Mouse (Mus musculus) megakaryocyte-erythroid progenitor cell, adult 5 weeks (primary cell): ENCODE measurements around the gene Rpe. TPM values are rescaled to one million over a fixed set of nuclear protein-coding genes. Genes with fewer than 3 reads are reported as not detected.

Experiments
- polyA plus RNA-seq: library from polyadenylated mRNA; stranded (reverse); fragments of >175 nt; gene quantifications from 2 replicates; pipeline ENCODE4 v1.2.3, GENCODE M21; 2012

Gene Rpe
- 12.5 and 16.4 TPM in 2 replicates for polyA plus RNA-seq

DNA sequence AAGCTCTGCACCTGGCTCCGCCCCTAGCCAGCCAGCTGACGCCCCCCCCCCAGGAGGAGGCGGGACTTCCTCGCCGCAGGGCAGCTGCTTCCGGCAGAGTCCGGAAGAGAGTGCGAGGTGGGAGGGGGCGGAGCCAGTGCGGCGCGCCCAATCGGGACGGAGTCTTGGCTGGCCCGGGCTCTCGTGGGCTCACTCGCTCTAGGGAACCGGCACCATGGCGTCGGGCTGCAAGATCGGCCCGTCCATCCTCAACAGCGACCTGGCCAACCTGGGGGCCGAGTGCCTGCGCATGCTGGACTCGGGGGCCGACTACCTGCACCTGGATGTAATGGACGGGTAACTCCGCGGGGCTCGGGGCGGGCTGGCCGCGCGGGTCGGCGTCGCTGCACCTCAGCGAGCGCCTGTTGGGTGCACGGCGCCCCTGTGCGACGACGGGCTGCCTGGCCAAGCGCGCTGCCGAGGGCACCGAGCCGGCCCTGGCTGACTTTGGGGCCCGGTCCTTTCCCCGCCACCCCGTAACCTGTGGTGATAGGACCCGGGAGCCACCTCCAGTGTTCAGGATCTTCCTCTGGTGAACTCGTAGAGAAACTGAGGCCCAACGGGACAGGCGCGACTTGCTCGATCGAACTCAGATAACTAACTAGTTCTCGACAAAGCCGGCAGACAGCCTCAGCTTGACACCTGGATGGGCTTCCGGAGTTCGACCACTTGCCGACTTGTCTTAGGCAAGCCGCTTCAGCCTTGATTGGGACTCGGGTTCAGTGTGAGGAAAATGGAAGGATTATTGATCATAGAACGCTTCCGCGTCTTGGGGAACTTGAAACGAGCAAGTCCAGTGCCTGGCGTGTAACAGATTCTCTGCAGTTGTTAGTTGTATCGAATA, at the start of gene Rpe:
Rpe (plus strand) TSS at position 139 of the 883 bp plus-strand sequence.

Other genes with a start within 250 kb of the Rpe start
- 0.10 TPM in 1 of 2 replicates, not detected in the other for gene Unc80, start 232.5 kb upstream of the Rpe start, polyA plus RNA-seq
- 5.1 and 5.4 TPM in 2 replicates for gene Kansl1l, start 116.7 kb downstream of the Rpe start, polyA plus RNA-seq
- gene Acadl, start 162.4 kb downstream of the Rpe start, polyA plus RNA-seq: 11.7 and 15.2 TPM in 2 replicates
- gene Myl1, start 244.6 kb downstream of the Rpe start, polyA plus RNA-seq: not detected in 2 replicates